Mouse (Mus musculus) c-Kit-positive CD71-positive TER-119-negative erythroid progenitor cells, embryonic 14.5 days (primary cell): ENCODE measurements around the gene Ddx4.

Source experiments
- DNase-seq: peaks from one replicate; pipeline ENCODE4 v3.0.0-alpha.2; 2013; ENCODE audit warnings: low read depth

Ddx4 gene

DNA sequence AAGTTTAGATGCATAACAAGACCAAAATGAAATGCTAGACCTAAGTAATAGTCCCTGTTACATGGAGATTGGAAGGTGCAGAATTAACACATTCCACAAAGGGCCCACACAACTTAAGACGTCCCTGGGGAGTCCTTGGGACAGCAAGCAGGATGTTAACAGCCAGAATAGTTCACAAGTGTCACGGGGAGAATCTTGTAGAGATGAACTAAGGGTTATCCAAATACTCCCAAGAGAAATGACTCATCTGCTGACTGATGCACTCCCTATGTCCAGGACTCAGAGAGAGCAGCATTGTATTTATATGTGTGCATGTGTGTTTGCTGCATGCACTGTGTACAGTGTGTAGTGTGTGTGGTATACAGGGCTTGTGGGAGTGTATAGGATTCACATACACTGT is 95.8 kb downstream of the Ddx4 start:
- no peak for DNase-seq

DNA sequence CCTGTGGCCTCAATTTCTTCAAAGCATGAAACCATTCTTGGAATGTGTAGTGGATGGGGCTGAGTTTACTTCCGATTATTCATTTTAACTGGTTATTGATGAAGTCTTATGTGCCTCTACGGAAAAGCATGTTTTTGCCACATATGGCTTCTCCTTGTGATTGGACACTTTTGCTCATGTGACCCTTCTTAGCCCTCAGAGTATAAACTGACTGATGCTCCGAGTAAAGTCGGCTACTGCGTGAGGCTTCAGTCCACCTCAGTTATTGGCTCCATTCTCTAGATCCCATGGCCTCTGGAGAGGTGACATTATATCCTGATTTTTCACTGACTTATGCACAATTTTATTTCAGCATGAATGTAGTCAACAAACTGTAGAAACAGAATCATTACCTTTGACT is 99.0 kb downstream of the Ddx4 start:
- DNase-seq = no peak

DNA sequence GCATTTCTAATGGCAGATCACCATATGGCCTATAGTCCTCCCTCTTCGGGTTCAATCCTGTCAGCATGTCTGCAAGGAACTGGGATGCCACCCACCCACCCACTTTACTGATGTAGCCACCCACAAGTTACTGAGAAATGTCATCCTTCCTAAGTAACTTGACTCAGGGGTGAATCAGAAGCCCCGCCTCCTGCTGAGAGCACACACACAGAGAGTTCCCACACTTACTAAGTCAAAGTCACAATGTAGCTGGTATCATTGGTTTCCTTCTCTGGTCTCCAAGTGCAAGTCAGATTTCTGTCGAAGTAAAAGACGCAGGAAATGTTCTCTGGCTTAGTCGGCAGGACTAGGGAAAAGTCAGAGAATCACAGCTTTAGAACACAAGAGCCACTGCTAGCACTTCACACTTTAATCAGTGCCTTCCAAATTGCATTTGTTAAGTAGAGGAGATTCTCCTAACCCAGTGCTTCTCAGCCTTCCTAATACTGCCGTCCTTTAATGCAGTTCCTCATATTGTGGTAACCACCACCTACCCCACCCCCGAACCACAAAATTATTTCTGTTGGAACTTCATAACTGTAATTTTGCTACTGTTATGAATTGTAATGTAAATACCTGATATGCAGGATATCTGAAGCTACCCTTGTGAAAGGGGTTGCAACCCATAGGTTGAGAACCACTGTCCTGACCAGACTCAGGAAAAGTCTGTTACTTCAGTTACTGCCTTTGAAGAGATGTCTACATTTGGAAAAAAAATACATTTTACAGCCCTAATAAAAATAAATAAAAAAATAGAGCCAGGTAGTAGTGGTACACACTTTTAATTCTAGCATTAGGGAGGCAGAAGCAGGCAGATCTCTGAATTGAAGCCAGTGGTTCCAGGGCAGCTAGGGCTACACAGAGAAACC is 100.4 kb downstream of the Ddx4 start:
- DNase-seq = no peak
